Mouse (Mus musculus) heart, adult 2 months (tissue): ENCODE results near the gene Runx1. TPM values are rescaled to one million over a fixed set of nuclear protein-coding genes. Genes with fewer than 3 reads are reported as not detected.

Source experiments
- DNase-seq, 2 experiments: peaks; one replicate each; pipeline ENCODE4 v3.0.0; 2021
- H3K27ac ChIP-seq: fragments of 200-600 bp; 2 replicates; pipeline ENCODE4 v1.8.1; 2022
- H3K27me3 ChIP-seq: fragments of 200-500 bp; 2 replicates; pipeline ENCODE4 v1.6.1; 2012; ENCODE audit warnings: mild to moderate bottlenecking, low read length, inconsistent platforms, mixed read lengths; ENCODE audit not compliant: control insufficient read depth, insufficient read depth
- H3K36me3 ChIP-seq: fragments of 200-500 bp; 2 replicates; pipeline ENCODE4 v1.6.1; 2012; ENCODE audit warnings: low read length, inconsistent platforms; ENCODE audit not compliant: control insufficient read depth, insufficient read depth
- H3K4me1 ChIP-seq: fragments of 200-500 bp; 2 replicates; pipeline ENCODE4 v1.6.1; 2011; ENCODE audit warnings: low read length; ENCODE audit not compliant: control insufficient read depth, insufficient read depth
- H3K4me3 ChIP-seq: fragments of 200-600 bp; 2 replicates; pipeline ENCODE4 v1.8.1; 2022
- H3K79me2 ChIP-seq: fragments of 200-500 bp; replicated peaks from 2 replicates; pipeline ENCODE4 v1.6.1; 2012; ENCODE audit warnings: mild to moderate bottlenecking, inconsistent platforms, low read length, moderate library complexity, mixed read lengths; ENCODE audit not compliant: control insufficient read depth, insufficient read depth
- H3K9ac ChIP-seq: fragments of 200-500 bp; 2 replicates; pipeline ENCODE4 v1.6.1; 2012; ENCODE audit warnings: low read depth, mild to moderate bottlenecking, control low read depth, inconsistent platforms, low read length, mixed read lengths
- CTCF ChIP-seq: fragments of 200-600 bp; IDR thresholded peaks from 2 replicates; pipeline ENCODE4 v1.8.1; 2022; ENCODE audit warnings: antibody characterized with exemption, mild to moderate bottlenecking, moderate library complexity
- EP300 ChIP-seq: fragments of 200-500 bp; IDR thresholded peaks from 2 replicates; pipeline ENCODE4 v1.6.1; 2011; ENCODE audit warnings: low read depth, low read length, control low read depth; ENCODE audit not compliant: insufficient read depth
- POLR2A ChIP-seq: fragments of 200-500 bp; IDR thresholded peaks from 2 replicates; pipeline ENCODE4 v1.6.1; 2011; ENCODE audit warnings: mild to moderate bottlenecking, low read depth, low read length, control low read depth; ENCODE audit not compliant: insufficient read depth
- WGBS: fragments of 180-500 bp; shearing (Covaris S2); methylation state at CpG from one replicate; pipeline ENCODE4 v1.1.7; 2018; 5-methylcytosine and 5-hydroxymethylcytosine counted together
- intact Hi-C: fragments of 180-260 bp; cut with DNase I; formaldehyde crosslinking; loops from one replicate; pipeline ENCODE4 v1.15.1; 2025
- polyA plus RNA-seq: library from polyadenylated mRNA; depleted of rRNA; stranded (reverse); fragments of >200 nt; gene quantifications from 2 replicates; pipeline ENCODE4 v1.2.3, GENCODE M21; 2012
- total RNA-seq, 2 experiments: library from RNA; stranded (reverse); gene quantifications; 2 replicates each; pipeline ENCODE4 v1.2.3; 2021

The Runx1 gene
- total and polyA plus RNA-seq, 3 experiments = 1.8 to 2.4 (median 2.1) TPM

DNA sequence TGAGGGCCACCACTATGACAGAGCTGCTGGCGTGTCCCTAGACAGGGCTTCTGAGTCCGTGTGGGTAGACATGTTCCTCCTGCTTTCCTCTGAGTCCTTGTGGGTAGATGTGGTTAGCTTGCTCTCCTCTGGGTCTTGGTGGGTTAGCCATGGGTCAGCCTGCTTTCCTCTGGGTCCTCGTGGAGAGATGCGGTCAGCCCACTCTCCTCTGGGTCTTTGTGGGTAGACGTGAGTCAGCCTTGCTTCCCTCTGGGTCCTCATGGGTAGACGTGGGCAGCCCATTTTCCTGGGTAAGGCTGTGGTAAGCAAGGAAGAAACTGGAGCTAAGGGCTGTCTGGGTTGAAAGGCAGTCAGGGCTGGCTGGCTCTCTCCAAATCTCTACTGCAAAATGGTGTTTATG is 26.3 kb upstream of the Runx1 start:
- TF ChIP-seq EP300 = no peak
- TF ChIP-seq CTCF = no peak
- TF ChIP-seq POLR2A = no peak
- Histone ChIP-seq H3K4me1 (no peaks in the 10 kb centered on the region), H3K9ac (no peak overlapping the region), H3K4me3 (no peak overlapping the region), H3K36me3 (no peaks in the 10 kb centered on the region), H3K27me3 (no peaks in the 10 kb centered on the region), H3K79me2 (no peaks in the 10 kb centered on the region), H3K27ac (no peak overlapping the region)
- 87% methylated on average over 6 of the region's 6 CpGs for WGBS
- DNase-seq = no peak
- intact Hi-C loops = no loop called here

DNA sequence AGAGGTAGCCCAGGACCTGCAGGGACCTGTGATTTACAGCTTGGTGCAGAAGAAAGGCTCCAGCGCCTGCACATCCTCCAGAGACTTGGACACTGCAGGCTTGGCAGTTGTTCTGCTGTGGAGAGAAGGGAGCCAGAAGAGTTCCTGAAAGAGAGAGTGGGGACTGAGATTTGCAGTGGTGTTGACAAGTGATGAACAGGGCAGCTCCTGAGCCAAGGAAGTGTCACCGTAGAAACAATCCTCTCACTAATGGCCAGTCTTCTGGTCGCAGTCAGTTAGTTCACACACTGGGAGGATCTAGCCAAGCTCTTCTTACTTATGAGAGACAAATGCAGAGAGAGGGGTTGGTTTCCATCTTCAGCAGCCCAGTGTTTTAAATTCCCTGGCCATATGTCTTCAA is 24.5 kb upstream of the Runx1 start:
- H3K4me1 ChIP-seq = no peaks in the 10 kb centered on the region
- no peak for TF ChIP-seq POLR2A
- TF ChIP-seq CTCF = no peak
- no peak for TF ChIP-seq EP300
- no peak overlapping the region for H3K27ac ChIP-seq
- no peaks in the 10 kb centered on the region for H3K36me3 ChIP-seq
- intact Hi-C loops = no loop called here
- no peak for DNase-seq
- H3K4me3 ChIP-seq = no peak overlapping the region
- H3K27me3 ChIP-seq = no peaks in the 10 kb centered on the region
- WGBS = 37% methylated on average over 3 of the region's 3 CpGs
- H3K9ac ChIP-seq = no peak overlapping the region
- H3K79me2 ChIP-seq = no peaks in the 10 kb centered on the region

DNA sequence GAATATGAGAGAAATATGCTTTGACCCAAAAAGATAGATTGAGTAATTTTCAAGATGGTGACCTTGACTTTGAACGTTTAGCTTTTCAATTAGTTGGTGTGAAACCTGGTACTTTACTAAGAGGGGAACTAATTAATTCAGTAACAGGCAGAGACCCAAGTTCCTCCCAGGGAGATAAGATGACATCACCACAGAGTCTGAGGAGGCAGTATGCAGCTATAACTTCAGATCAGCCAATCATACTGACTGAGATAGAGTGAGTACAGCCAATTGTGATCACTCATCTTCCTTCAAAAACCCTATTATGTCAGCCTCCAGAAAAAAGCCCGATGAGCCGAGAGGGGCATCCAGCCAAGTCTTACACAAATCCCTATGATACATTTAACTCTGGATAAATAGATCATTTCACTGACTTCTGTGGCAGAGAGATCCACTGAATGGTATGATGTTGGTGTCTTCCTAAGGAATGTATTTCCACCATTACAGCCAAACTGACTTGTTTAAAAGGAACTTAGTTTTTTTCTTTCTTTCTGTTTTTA is 21.9 kb upstream of the Runx1 start:
- no peaks in the 10 kb centered on the region for H3K79me2 ChIP-seq
- intact Hi-C loops = no loop called here
- WGBS = 53% methylated on average over 3 of the region's 3 CpGs
- no peak overlapping the region for H3K4me3 ChIP-seq
- TF ChIP-seq CTCF (no peak), POLR2A (no peak)
- no peaks in the 10 kb centered on the region for H3K4me1 ChIP-seq
- no peak for DNase-seq
- H3K27me3 ChIP-seq = no peaks in the 10 kb centered on the region
- H3K36me3 ChIP-seq = no peaks in the 10 kb centered on the region
- H3K9ac ChIP-seq = no peak overlapping the region
- H3K27ac ChIP-seq = no peak overlapping the region

DNA sequence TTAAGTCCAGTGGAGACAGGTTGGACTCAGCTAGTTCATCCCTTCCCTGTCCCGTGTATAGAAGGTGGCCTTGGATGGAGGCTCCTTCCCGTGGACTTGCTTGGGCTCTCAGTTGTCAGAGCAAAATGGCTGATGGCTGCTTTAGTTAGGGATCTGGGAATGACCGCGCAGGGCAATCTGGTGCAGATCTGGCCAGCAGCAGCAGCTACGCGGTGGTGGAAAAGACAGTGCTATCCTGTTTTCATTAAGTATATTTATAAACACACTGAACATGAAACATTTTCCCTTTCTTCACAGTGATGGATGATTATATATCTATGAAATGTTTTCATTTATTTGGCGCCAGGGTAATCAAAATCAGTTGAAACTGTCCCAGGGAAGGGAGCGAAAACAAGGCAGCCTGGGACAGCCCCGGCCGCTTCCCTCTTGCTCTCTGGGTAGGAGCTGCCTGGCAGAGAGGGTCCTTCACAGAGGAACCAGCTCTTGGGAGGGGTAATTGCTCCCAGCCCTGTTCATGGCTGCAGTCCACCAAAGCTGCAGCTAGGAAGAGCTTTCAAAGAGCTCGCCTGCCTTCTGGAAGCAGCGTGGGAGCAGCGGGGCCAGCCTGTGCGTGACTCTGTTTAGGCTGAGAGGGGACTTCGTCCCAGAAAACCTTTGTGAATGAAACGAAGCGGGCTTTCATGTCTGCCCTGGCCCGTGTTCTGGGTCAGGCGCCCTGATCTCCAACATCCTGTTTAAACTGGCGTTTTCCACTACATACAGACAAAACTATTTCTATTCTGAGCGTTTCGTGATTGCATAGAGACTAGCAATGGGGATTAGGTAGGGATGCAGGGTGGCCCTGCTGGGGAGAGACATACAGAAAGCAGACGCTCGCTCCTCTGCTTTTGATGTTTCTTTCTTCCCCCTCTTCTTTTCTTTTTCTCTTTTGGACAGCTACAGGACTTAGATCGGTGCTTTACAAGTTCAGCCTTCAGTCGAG is 19.6 kb upstream of the Runx1 start:
- intact Hi-C loops = no loop called here
- WGBS = 45% methylated on average over 26 of the region's 26 CpGs
- Histone ChIP-seq H3K36me3 (no peaks in the 10 kb centered on the region), H3K27me3 (no peaks in the 10 kb centered on the region), H3K4me1 (no peaks in the 10 kb centered on the region), H3K27ac (no peak overlapping the region), H3K79me2 (no peaks in the 10 kb centered on the region), H3K9ac (no peak overlapping the region), H3K4me3 (no peak overlapping the region)
- no peak for DNase-seq
- TF ChIP-seq EP300 = no peak
- no peak for TF ChIP-seq CTCF
- no peak for TF ChIP-seq POLR2A

DNA sequence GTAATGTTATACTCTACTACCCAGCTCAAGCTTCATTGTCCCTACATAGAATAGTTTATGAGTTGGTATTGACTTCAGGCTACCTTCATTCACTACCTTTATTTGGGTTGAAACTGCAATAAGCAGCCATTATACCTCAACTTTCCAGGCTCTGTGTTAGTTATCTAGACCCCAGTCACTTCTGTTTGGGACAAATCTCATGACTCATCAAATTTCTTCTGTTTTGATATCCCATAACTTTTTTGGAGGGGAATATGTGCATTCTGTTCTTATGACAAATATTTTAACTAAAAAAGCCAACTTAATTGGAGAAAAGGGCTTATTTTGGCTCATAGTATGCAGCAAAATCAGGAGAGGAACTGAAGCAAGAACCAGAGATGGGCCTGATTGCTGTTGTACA is 12.8 kb upstream of the Runx1 start:
- Histone ChIP-seq H3K36me3 (no peaks in the 10 kb centered on the region), H3K27me3 (no peaks in the 10 kb centered on the region), H3K4me3 (no peak overlapping the region), H3K4me1 (no peaks in the 10 kb centered on the region), H3K9ac (no peak overlapping the region), H3K27ac (no peak overlapping the region), H3K79me2 (no peaks in the 10 kb centered on the region)
- no peak for TF ChIP-seq POLR2A
- no peak for TF ChIP-seq EP300
- no peak for TF ChIP-seq CTCF
- intact Hi-C loops = no loop called here
- DNase-seq = no peak

DNA sequence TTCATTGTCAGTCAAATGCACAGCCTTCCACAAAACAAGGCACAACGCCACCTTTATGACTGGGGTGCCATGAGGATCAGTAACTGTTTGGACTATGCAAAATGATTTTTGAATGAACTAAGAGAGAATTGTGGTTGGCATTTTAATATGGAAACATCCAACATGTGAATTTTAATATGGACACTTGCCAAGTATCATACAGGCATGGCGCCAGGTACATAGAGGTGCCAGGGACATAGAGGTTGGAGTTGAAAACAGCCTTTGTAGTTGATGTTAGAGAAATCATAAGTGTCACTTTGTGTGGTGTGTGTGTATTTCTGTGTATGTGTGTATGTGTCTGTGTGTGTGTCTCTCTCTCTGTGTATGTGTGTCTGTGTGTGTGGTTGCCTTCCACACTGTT is 5.4 kb upstream of the Runx1 start:
- no peaks in the 10 kb centered on the region for H3K36me3 ChIP-seq
- H3K27ac ChIP-seq = no peak overlapping the region
- no peaks in the 10 kb centered on the region for H3K27me3 ChIP-seq
- TF ChIP-seq POLR2A (no peak), EP300 (no peak), CTCF (no peak)
- no peaks in the 10 kb centered on the region for H3K4me1 ChIP-seq
- DNase-seq = no peak
- H3K79me2 ChIP-seq = no peaks in the 10 kb centered on the region
- intact Hi-C loops = no loop called here
- H3K9ac ChIP-seq = no peak overlapping the region
- no peak overlapping the region for H3K4me3 ChIP-seq
- 91% methylated on average over 2 of the region's 2 CpGs for WGBS
